Mouse (Mus musculus): Measurements from ENCODE around the gene Rhof.

Rhof gene

DNA sequence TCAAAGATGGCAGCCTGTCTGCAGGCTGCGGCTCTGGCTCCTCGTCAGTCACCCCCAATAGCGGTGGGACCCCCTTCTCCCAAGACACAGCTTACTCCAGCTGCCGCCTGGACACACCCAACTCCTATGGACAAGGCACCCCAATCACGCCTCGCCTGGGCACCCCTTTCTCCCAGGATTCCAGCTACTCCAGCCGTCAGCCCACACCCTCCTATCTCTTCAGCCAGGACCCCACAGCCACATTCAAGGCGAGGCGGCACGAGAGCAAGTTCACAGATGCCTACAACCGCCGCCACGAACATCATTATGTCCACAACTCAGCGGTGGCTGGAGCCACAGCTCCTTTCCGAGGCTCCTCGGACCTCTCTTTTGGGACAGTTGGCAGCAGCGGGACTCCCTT lies 15.1 kb upstream of the Rhof start:
- DNase-seq = no peak

DNA sequence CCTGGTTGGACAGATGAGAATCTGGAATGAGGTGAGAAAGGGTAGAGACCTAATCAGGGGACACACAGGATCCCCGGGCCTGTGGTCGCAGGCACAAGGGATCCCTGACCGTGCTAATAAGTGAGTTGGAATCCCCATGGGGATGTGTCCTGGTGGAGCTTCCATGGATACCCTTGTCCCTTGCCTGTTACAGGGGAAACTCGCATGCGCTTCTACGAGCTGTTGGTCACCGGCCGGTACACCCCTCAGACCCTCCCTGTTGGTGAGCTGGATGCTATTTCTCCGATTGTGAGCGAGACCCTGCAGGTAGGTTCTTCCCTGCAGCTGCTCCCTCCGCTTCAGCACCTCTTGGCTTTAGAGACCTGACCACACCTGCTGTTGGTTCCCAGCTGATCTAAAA lies 13.9 kb upstream of the Rhof start:
- peak in 1 of 2 experiments; percentile 18 for DNase-seq

DNA sequence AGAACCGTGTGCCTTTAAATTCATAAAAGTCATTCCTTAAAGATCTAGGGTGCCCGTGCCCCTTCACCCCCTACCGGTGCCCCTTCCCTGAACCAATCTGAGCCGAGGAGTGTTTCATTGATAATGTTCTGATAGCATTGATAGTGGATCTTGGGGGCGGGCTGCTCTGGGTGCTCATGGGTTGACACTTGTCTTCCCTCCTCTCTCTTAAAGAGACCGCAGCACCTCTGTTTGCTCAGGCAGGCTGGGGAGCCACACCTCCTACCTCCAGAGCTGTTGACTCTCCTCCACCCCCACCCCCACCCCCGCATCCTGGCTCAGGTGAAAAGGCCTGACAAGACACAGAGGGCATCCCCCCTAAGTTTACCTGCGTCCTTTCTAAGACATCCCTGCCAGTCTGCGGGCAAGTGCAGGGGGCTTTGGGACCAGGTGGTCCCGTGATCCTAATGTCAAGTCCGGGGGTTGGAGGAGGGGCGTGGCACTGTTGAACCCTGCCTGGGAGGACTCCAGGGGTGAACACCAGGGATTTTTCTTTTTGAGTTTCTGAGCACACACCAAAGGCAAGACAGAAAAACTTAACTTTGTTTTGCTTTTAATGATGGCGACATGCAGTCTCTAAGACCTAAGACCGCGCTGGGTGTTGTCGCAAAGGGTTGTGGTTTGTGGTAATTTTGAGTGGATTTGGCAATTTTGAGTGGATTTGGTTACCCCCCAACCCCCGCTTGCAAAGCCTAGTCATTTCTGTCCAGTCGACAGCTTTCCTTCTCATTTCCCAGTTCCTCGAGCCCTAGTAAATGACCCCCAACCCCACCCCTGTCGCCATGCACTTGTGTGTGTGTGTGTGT lies 12.5 kb upstream of the Rhof start:
- DNase-seq = peak in 1 of 2 experiments; percentile 31

DNA sequence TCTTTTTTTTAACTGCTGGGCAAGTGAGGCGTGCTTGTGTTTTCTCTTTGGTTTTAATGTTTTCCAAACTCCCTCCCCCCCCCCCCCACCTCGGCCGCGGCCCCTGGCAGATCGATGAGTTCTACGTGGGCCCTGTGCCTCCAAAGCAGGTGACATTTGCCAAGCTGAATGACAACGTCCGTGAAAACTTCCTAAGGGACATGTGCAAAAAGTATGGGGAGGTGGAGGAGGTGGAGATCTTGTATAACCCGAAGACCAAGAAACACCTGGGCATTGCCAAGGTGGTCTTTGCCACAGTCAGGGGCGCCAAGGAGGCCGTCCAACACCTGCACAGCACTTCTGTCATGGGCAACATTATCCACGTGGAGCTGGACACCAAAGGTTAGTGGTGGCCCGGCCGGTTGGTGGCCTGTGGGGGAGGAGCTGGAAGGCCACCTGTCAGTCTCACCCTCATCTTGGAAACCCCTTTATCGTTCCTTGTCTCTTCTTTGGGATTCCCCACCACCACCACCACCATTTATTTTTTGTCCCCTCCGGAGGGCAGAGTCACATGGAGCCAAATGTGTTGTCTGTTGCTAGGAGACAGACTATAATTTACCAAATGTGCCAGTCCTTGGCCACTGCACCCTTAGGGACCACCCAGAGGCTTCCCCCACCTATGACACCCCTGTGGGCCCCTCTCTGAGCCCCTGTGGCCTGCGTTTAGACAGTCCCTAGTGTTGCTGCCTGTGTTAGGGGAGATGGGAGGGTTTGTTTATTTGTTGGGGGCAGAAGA lies 11.7 kb upstream of the Rhof start:
- peak in 1 of 2 experiments; percentile 24 for DNase-seq

DNA sequence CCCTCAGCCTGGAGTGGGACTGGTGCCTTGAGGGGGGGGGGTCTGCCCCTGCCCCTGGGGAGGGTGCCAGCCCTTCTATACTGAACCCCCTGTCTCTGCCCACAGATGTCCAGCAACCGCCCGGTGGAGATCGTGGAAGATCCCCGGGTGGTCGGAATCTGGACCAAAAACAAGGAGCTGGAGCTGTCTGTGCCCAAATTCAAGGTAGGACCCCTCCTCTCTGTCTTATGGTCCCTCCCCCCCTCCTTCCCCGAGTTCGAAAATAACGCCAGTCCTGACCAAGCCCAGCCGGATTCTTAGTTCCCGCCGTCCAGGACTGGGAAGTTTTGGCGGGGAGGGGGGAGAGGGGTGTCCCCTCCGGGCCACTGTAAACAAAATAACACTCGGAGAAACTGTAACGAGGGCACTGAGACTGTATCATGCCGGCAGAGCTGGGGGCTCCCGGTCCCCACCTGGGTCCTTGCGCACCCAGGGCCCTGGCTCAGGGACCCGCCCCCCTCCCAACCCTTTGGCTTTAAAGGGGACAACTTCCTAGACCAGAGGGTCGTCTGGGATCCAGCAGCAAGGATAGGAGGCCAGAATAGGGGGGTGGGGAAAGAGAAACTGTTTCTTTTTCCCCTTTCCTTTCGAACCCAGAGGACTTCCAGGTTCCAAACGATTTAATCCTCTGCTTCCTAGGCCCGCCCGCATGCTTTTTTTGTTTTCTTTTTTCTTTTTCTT lies 10.9 kb upstream of the Rhof start:
- DNase-seq = peak in 1 of 2 experiments; percentile 51

DNA sequence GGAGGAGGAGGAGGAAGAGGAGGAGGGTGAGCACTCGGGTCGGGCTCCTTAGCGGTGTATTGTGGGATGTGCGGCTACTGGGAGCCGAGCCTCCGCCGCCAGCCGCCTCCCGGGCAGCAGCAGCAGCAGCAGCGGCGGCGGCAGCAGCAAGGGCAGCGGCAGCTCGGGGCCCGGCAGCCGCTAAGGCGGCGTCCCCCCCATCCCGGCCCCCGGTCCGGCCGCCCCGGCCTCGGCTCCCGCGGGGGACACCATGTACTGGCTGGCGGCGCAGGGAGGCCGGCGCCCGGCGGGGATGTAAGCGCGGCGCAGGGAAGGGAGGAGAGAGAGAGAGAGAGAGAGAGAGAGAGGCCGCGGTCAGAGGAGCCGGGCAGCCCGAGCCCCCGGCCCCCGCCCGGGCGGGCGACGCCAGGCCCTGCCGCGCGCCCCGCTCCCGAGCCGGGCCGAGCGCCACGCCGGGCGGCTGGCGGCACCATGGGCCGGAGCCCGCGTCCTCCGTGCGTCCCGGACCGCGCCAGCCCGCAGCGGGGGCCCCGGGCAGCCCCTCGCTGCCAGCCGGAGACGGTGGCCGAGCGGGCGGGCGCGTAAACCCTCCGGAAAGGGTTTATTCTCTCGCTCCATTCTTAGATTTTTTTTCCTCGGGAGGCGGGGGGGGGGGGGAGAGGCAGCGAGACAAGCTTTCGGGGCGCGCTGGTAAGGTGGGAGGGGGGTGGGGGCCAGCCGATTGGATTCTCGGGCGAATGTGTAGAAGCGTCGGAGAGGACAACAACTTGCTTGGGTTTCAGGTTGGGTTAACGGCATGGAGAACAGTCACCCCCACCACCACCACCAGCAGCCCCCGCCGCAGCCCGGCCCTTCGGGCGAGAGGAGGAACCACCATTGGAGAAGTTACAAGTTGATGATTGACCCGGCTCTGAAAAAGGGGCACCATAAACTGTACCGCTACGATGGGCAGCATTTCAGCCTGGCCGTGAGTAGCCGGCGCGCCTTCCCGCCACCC lies 10.0 kb upstream of the Rhof start, which contains the start of gene Setd1b:
TSS of gene Setd1b (plus strand) at position 33 of the 997 bp plus-strand sequence.
- peak; percentile 68 to 80 for DNase-seq

DNA sequence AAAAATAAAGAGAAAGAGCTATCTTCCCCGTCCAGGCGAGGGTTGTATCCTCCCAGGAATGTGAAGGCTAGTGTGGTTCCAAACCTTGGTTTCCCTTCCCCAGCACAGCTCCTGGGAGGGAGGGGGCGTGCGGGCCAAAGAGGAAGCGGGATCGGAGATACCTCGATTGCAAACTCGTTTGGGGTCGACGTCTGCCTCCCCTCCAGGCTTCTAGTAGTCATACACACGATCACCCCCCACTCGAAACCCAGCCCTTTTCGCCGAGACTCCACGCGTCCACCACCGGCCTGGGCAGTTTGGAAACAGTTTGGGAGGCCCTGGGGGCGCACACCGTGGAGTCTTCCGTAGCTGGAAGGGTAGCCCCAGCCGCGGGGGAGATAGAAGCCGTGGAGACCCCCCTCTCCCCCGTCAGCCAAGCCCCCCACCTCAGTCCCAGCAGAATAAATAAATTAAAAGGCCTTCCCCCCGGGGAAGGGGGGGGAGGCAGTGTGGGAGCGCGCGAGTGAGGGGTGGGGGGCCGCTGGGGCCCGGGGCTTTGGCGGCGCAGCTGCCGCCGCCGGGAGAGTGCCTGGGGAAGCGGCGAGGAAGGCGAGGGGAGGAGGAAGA lies 9.2 kb upstream of the Rhof start:
- DNase-seq = peak; percentile 73 to 76

DNA sequence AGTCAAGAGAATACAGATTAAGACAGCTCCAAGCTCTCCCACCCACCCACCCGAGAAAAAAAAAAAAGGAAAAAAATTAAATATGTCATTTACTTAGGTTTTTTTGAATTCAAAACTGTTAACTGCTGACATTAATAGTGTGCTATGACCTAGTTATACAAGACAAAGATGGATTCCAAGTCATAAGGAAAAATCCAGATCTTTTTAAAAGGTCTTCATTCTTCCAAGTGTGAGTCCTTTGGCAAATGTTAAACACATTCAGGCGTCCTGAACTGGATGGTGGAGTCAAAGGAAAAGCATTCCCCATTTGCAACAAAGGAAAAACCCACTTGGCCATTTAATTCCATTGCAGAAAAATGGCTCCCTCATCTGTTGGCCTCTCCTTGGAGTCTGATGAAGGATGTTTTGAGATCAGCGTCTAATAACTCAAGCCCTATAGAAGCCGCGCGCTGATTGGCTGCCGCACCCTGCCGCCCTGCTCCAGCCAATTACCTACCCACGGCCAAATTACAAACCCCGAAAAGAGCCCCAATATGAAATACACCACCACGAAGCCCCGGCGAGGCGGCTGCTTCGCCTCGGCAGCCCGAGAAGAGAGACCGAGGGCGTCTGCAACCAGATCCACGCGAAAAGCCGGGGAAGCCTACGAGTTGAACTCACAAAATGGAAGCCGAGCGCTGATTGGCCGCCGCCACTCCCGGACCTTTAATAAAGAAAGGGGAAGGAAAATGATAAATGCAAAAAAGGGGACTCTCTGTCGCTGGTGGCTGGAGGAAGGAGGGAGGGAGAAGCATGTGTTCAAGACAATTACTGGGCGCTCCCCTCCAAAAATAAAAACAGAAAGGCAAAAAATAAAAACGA lies 8.4 kb upstream of the Rhof start:
- DNase-seq = peak; percentile 90 to 94

DNA sequence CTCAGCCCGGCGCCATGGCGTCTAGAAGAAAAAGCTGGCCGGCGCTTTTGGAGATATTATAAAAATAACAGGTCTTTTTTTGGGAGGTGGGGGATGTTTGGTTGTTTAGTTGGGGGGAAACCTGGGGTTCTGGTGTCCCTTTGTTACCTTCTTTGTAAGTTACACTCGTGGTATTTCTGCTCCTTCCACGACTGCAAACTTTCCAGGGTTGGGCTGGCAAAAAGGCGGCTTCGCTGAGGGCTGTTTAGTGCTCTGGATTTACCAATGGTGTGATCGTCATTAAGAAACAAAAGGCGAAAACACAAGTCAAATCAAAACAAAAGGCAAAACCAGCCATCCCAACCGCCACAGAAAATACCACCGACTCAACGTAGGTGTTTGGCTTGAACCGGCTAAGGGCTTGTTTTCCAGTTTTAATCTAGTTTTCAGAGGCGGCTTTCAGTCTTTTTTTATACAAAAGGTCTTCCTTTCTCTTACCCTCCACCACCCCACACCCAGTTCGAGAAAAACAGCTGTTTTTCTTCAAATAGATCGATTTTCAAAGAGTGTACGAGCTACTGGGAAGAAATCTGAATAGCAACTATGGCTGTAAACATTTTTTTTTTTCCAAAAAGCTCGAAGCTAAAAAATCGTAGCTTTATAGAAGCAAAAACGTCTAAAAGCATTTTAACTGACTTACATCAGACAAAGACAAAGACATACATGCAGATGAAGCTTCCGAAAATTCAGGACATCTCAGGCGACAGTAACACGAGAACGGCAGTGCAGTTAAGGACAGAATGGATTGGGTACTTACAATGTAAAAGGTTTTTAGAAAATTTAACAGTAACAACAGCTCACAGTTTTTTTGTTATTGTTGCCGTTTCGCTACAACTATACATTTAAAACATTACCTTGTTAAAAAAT lies 7.5 kb upstream of the Rhof start:
- DNase-seq = peak in 1 of 2 experiments; percentile 41

DNA sequence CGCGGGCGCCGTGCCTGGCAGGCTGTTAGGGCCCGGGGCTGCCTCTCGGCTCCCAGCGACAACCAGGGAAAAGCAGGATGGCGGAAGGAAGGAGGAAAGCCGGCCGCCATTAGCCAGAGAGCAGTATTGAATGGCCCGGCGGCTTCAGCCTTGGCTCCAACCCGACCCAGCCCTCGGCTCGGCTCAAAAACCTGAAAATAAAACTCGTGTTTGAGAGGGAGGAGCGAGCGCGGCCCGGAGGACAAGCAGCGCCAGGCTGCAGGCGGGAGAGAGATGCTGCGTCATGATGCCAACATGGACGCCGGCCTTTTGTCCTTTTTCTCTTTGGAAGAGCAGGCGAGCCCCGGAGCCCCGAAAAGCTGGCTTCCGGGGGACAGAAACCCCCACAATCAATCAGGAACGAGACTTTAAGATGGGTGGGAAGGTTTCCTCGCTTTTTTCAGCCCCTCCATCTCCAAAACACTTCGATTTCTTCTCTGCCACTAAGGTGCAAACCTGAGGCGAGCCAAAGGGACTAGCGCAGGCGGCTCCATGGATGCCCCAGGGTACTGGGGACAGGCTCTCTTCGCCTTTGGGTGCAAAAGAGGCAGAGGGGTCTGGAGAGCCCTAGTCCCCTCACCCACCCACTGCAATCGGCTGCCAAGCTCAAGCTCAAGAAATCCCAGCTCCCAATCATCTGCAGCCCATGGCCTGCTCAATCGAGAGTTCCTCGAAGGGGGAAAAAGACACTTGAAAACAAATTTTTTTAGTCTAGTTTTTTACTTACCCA lies 6.6 kb upstream of the Rhof start:
- peak; percentile 87 to 90 for DNase-seq

DNA sequence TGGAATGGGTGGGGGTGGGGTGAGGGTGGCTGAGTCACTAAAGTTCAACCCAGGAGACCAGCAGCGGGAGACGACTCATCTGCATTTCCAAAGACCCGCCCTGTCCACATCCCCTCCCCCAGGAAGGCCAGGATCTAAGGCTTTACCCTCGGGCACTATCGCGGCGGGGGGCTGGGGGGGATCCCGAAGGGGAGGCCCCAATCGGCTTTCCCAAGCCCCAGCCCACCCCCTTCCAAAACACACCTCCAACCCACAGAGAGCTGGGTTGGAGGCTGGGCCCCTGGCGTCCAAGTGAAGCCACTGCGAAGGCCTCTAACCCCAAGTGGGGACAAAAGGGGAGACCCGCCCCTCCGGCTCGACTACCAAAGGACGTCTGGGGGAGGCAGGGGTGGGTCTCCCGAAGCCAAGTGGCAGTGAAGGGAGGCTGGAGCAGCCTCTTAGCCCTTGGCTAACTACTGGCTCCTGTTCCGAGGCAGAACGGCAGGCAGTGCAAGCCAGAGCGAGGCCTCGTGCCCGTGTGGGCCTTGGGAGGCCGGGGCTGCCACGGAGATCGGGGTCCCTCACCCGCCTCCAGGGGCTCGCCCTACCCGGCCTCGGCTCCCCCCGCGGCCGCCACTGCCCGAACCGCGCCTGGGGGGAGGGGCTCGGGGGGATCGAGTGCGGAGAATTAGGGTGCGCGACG lies 5.9 kb upstream of the Rhof start:
- DNase-seq = peak; percentile 82 to 88

DNA sequence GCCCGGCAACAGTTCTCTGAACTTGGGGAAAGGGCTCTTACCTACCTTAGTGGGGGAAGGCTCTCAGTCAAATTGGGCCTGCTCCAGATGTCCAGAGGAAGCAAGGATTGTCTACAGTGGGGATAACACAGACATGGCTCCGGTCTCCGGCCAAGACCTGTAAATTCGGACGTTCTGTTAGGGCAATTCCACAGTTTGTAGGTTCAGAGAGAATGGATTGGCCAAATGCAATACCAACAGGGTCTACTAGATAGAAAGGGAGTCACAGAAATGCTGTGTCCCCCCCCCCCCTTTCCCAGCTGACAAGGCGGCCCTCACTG lies 5.4 kb upstream of the Rhof start:
- DNase-seq = no peak

DNA sequence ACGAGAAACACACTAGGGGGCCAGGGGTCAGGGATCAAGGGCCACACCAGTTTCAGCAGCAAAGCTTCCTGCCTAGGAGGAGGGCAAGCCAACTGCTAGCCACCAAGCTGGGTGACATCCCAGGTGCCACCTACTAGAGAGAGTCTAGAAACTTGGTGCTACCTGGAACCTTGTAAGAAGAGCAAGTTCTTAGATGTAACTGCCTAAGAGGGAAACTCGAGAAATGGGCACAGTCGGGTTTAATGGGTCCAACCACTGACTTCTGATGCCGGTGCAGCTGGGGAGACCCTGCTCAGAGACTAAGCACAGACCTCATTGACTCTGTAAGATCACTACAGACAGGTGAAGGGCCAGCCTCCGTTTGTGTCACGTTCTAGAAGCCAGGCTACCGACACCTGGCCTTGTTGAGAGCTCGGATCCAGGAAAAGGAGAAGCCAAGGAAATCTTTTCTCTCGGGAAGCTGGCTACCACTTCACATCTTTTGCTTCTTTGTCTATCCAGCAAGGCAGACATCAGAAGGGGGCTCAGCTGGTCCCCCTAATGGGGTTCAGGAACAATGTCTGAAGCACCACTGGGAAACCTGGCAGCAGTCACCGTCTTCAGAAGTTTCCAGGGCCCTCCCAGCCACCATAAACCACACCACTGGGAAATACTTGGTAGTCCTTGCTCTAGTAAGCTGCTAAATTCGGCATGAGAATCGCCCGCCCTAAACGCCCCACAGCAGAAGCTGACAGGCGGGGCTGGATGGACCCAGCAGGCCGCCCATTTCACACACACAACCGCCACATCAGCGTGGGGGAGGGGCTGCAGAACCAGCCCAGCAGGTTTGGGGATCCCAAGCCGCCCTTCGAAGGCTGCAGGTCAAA lies 4.8 kb upstream of the Rhof start:
- peak; percentile 91 to 94 for DNase-seq

DNA sequence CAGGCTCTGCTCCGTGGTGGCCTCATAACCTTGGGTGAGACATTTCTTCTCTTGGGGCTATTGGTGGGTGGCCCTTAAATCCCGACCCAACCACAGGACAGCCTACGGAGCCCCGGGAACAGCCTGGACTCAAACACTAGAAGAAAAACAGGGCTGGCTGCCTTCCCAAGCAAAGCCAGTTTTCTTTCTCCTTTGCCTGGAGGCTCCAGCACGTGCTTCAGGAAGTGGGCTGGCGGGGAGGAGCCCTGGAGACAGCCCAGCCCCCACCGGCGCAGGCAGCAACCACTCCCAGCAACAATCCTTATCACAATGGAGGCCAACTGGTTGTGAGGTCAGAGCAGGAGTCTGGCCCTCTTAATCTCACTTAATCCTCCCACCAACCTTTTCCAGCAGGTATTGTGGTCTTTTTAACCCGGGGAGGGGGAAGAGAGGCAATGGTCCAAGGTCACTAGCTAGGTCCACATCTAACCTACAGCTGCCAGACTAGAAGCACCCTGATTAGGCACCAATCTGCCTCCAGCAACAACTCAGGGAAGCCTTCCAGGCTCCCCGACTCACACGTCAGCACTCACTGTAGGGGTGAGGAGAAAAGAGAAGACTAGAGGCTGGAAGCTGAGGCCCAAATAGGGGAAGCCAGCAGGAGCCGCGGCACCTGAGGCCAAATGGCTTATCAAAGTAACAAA lies 4.0 kb upstream of the Rhof start:
- DNase-seq = peak; percentile 94 to 97

DNA sequence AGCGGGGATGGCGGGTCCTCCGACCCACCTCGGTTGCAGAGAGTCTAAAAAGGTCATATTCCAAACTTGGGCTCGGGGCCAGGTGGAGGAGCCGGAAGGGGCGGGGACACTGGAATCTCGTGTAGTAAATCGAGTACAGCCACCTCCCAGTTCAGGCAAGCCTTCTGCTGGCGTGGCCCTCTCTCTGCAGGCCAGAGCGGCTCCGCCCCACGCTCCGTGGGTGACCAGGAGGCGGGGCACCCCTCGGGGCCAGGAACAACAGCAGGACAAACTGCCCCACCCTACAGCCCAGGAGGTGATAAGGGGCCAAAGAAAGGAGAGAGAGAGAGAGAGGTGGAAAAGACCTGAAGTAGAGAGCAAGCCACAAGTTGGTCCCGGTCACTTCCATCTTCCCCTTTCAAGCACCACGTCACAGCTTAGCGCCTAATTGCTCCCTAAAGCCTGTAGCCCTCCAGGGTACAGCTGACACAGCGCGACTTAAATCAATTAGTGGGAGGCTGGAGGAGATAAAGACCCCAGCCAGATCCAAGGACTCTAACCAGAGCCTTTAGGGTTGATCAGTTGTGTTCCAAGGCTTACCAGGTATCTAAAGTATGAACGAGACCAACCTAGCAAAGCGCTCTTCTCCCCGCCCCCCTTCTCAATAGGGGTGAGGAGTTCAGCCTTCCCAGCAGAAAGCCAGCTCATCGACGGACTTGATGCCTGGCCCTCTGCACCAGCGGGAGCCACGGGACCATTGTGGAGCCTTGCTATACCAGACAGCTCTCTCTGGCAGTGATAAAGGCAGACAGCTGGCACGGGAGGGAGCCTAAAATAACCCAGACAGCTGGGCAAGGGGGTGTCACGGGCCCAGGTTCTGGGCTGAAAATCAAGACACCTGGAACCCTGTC lies 3.2 kb upstream of the Rhof start:
- DNase-seq = peak; percentile 89 to 95
